In genomic region chr4:98101153-98102096, GRCm38 (mm10) we compare ENCODE assay signal across 11 mouse cellular contexts.
DNase-seq lines count a peak whose midpoint lies in the region; ATAC-seq lines count a peak whose summit lies in the region.
"Had no signal": no experiment of that assay in that cellular context is flagged by ENCODE, and none has a peak within 500 bp of the region (broad histone marks: within the 10 kb centered on the region; RNA-seq: fewer than 3 reads in every experiment).

No protein-coding gene starts in this region.

- peaks cover 63% of the 10 kb centered on the region for H3K4me1 ChIP-seq in embryonic facial prominence, embryonic 13.5 days
- peaks cover 76% of the 10 kb centered on the region for H3K4me1 ChIP-seq in midbrain, embryonic 13.5 days (replicated peaks)

- H3K27me3 ChIP-seq in embryonic facial prominence, embryonic 13.5 days, result no peaks in the 10 kb centered on the region
- peaks cover 5% of the 10 kb centered on the region; the same call in 1 of the 2 replicates for H3K27me3 ChIP-seq in midbrain, embryonic 13.5 days

- H3K27ac ChIP-seq in embryonic facial prominence, embryonic 13.5 days, result peak overlapping the region; percentile 53; the same call in 1 of the 2 replicates
- peak overlapping the region; percentile 66 for H3K27ac ChIP-seq in midbrain, embryonic 13.5 days

- intact Hi-C loops in heart, postnatal 25 days (cut with DNase I), result no loop called here

- H3K4me3 ChIP-seq in embryonic facial prominence, embryonic 13.5 days, result no peak overlapping the region
- no peak overlapping the region for H3K4me3 ChIP-seq in midbrain, embryonic 13.5 days (replicated peaks)
- H3K4me3 ChIP-seq: myocyte had no signal

- peaks cover 12% of the 10 kb centered on the region; the same call in 1 of the 2 replicates for H3K36me3 ChIP-seq in embryonic facial prominence, embryonic 13.5 days
- H3K36me3 ChIP-seq in midbrain, embryonic 13.5 days, result no peaks in the 10 kb centered on the region

- H3K9ac ChIP-seq in embryonic facial prominence, embryonic 13.5 days, result peak overlapping the region; percentile 21; the same call in 1 of the 2 replicates
- peak overlapping the region; percentile 33; the same call in 1 of the 2 replicates for H3K9ac ChIP-seq in midbrain, embryonic 13.5 days (replicated peaks)

- no peaks in the 10 kb centered on the region for H3K9me3 ChIP-seq in embryonic facial prominence, embryonic 13.5 days
- no peaks in the 10 kb centered on the region for H3K9me3 ChIP-seq in midbrain, embryonic 13.5 days

- ATAC-seq in embryonic facial prominence, embryonic 13.5 days (ENCODE audit: insufficient number of reproducible peaks, insufficient read depth, low FRiP score, low TSS enrichment, low read depth), result no peak
- no peak for ATAC-seq in midbrain, embryonic 13.5 days
- no peak for ATAC-seq in erythroid progenitor cell, adult 5-6 weeks (replicated peaks; ENCODE audit: low FRiP score, poor library complexity, severe bottlenecking)

- 51% methylated on average over 10 of the region's 10 CpGs for WGBS in embryonic facial prominence, embryonic 13.5 days
- 36% methylated on average over 10 of the region's 10 CpGs for WGBS in midbrain, embryonic 13.5 days

- no peak overlapping the region for H3K4me2 ChIP-seq in embryonic facial prominence, embryonic 13.5 days
- no peak overlapping the region for H3K4me2 ChIP-seq in midbrain, embryonic 13.5 days (replicated peaks)
- H3K4me2 ChIP-seq: liver, embryonic 11.5 days had no signal

- DNase-seq in heart, adult 11 months, result peak; percentile 93
- no peak for DNase-seq in heart, postnatal 25 days (ENCODE audit: low spot score)
- DNase-seq in heart, postnatal 4 days, result peak; percentile 42
- no peak for DNase-seq in cerebellum, adult 11 months
- no peak for DNase-seq in ovary, postnatal 14 days (ENCODE audit: low spot score)
- DNase-seq: cerebellum, adult 8-10 months had no signal

Comparison
In these comparisons a context has a peak if more than half of its experiments do, and no peak if none do; other contexts are left out.
1. DNase-seq: peak in heart, adult 11 months (single experiment) and heart, postnatal 4 days (single experiment); none in heart, postnatal 25 days (single experiment), cerebellum, adult 11 months (single experiment) and ovary, postnatal 14 days (single experiment).